Mouse (Mus musculus): Measurements from ENCODE around the gene Zfp64.

DNA sequence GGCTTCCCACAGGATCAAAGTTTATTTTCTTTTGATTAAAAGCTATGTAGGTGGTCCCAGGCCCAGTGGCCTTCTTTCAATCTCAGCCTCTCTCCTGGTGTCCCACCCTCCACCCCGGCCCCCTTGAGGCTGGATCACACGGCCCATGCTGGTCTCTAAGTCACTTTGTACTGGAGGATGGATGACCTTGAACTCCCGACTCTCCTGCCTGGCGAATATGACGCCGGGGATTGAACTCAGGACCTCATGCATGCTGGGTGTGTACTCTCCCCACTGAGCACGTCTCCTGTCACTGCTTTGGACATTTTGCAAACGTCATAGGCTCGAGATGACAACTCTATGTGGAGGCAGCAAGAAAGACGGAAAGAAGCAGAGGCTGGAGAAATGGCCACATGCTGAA, 103.8 kb downstream of the Zfp64 start:
- TF ChIP-seq CTCF (IDR thresholded peaks at IDR 0.05; ENCODE audit: low read depth) (no peak), EP300 (optimal IDR thresholded peaks at IDR 0.05) (no peak)
